Mouse (Mus musculus) C3H10T1/2 (cell line): Measurements from ENCODE around the gene Suds3. TPM values are rescaled to one million over a fixed set of nuclear protein-coding genes. Genes with fewer than 3 reads are reported as not detected.

Source experiments
- polyA plus RNA-seq, 2 experiments: library from polyadenylated mRNA; unstranded; fragments of >200 nt; fragmentation: generic; extraction: Trizol; gene quantifications; one replicate each; pipeline ENCODE4 v1.2.1; 2012; ENCODE audit warnings: missing spikeins in 2 of 2

The Suds3 gene
- polyA plus RNA-seq = 10 to 100 TPM; 52.7 to 70.9 TPM

GRCm38 (mm10) chr5:117115836-117116366, at the start of gene Suds3:
Gene Suds3, minus strand, starts transcription at chr5:117116113.

GRCm38 (mm10) chr5:117119777-117120488, 4.0 kb upstream of the Suds3 start, which contains the start of gene Taok3:
Gene Taok3, plus strand, starts transcription at chr5:117120129.

Other genes starting within 250 kb of the Suds3 start
- 1 to 10 TPM; 1.5 to 7.2 TPM for gene Taok3, start 4.0 kb upstream of the Suds3 start, polyA plus RNA-seq
- 100 to 1,000 TPM; 658 to 737 TPM for gene Pebp1, start 171.5 kb upstream of the Suds3 start, polyA plus RNA-seq
- gene Vsig10, start 203.0 kb upstream of the Suds3 start, polyA plus RNA-seq = 10 to 100 TPM in 1 of 2 experiments, 1 to 10 TPM in 1; 3.3 to 10.4 TPM
- 10 to 100 TPM; 56.8 to 60.3 TPM for gene Wsb2, start 241.2 kb upstream of the Suds3 start, polyA plus RNA-seq